Mouse (Mus musculus) intestine, embryonic 16.5 days (tissue): ENCODE results near the gene Olfr164. TPM values are rescaled to one million over a fixed set of nuclear protein-coding genes. Genes with fewer than 3 reads are reported as not detected.

Experiments used
- ATAC-seq: fragments of 200-750 bp; cut with Nextera tagmentation; 2 replicates; pipeline ENCODE4 v1.8.0; 2017; ENCODE audit warnings: moderate TSS enrichment, moderate library complexity
- H3K27ac ChIP-seq: fragments of 300-500 bp; sonication (generic); 2 replicates; pipeline ENCODE4 v1.5.1; 2014; ENCODE audit warnings: mild to moderate bottlenecking, low read length
- H3K27me3 ChIP-seq: fragments of 300-500 bp; sonication (generic); replicated peaks from 2 replicates; pipeline ENCODE4 v1.6.1; 2014; ENCODE audit warnings: low read length, control low read depth, mixed read lengths; ENCODE audit not compliant: control insufficient read depth, insufficient read depth
- H3K36me3 ChIP-seq: fragments of 300-500 bp; sonication (generic); 2 replicates; pipeline ENCODE4 v1.6.1; 2014; ENCODE audit warnings: low read length, control low read depth; ENCODE audit not compliant: control insufficient read depth, insufficient read depth
- H3K4me1 ChIP-seq: fragments of 300-500 bp; sonication (generic); 2 replicates; pipeline ENCODE4 v1.6.1; 2014; ENCODE audit warnings: low read length, control low read depth, mixed read lengths; ENCODE audit not compliant: control insufficient read depth, insufficient read depth
- H3K4me2 ChIP-seq: fragments of 300-500 bp; sonication (generic); 2 replicates; pipeline ENCODE4 v1.6.1; 2014; ENCODE audit warnings: low read depth, low read length, control low read depth
- H3K4me3 ChIP-seq: fragments of 300-500 bp; sonication (generic); 2 replicates; pipeline ENCODE4 v1.5.1; 2014; ENCODE audit warnings: mild to moderate bottlenecking, low read length
- H3K9ac ChIP-seq: fragments of 300-500 bp; sonication (generic); 2 replicates; pipeline ENCODE4 v1.6.1; 2014; ENCODE audit warnings: low read depth, low read length
- H3K9me3 ChIP-seq: fragments of 300-500 bp; sonication (generic); 2 replicates; pipeline ENCODE4 v1.6.1; 2016; ENCODE audit warnings: low read length, control low read depth; ENCODE audit not compliant: control insufficient read depth
- WGBS: fragments of 180-500 bp; shearing (Covaris S2); extraction: QIAGEN DNeasy Blood & Tissue Kit; methylation state at CpG from one replicate; pipeline ENCODE4 v1.1.7; 2014; 5-methylcytosine and 5-hydroxymethylcytosine counted together
- polyA plus RNA-seq: library from polyadenylated mRNA; unstranded; fragments of >200 nt; fragmentation: Nextera tagmentation; extraction: Ambion mirVana; gene quantifications from 2 replicates; pipeline ENCODE4 v1.2.1, GENCODE M21; 2015

Gene Olfr164
- polyA plus RNA-seq, result not detected in 2 replicates

- no peak within 1 kb of the TSS for H3K4me3 ChIP-seq
- H3K36me3 ChIP-seq, result no peaks in the 10 kb centered on the region
- no peaks in the 10 kb centered on the region for H3K4me1 ChIP-seq
- no peak for ATAC-seq
- H3K9me3 ChIP-seq, result no peaks in the 10 kb centered on the region
- no peak within 1 kb of the TSS for H3K9ac ChIP-seq
- H3K4me2 ChIP-seq, result no peak within 1 kb of the TSS
- no peaks in the 10 kb centered on the region for H3K27me3 ChIP-seq
- H3K27ac ChIP-seq, result no peak within 1 kb of the TSS
- 41% methylated on average over 1 of the region's 1 CpGs for WGBS
These were observed at the start of gene Olfr164 for GRCm38 (mm10) chr16:19313964-19314363. Gene Olfr164, minus strand, starts transcription at chr16:19314064.

GRCm38 (mm10) chr16:19349111-19349510, 35.2 kb upstream of the Olfr164 start:
- Histone ChIP-seq H3K4me3 (no peak overlapping the region), H3K36me3 (no peaks in the 10 kb centered on the region), H3K27ac (no peak overlapping the region), H3K4me1 (no peaks in the 10 kb centered on the region), H3K4me2 (no peak overlapping the region), H3K9ac (no peak overlapping the region), H3K9me3 (no peaks in the 10 kb centered on the region), H3K27me3 (no peaks in the 10 kb centered on the region)
- 93% methylated on average over 6 of the region's 6 CpGs for WGBS
- ATAC-seq, result no peak

GRCm38 (mm10) chr16:19263235-19263634, 50.6 kb downstream of the Olfr164 start:
- H3K9ac ChIP-seq, result no peak overlapping the region
- no peak overlapping the region for H3K4me3 ChIP-seq
- H3K9me3 ChIP-seq, result no peaks in the 10 kb centered on the region
- WGBS, result 35% methylated on average over 1 of the region's 1 CpGs
- no peak overlapping the region for H3K27ac ChIP-seq
- no peaks in the 10 kb centered on the region for H3K27me3 ChIP-seq
- no peaks in the 10 kb centered on the region for H3K4me1 ChIP-seq
- no peak for ATAC-seq
- no peaks in the 10 kb centered on the region for H3K36me3 ChIP-seq
- H3K4me2 ChIP-seq, result no peak overlapping the region

- H3K36me3 ChIP-seq, result no peaks in the 10 kb centered on the region
- H3K27me3 ChIP-seq, result no peaks in the 10 kb centered on the region
- 42% methylated on average over 1 of the region's 1 CpGs for WGBS
- no peak overlapping the region for H3K27ac ChIP-seq
- no peak overlapping the region for H3K9ac ChIP-seq
- no peaks in the 10 kb centered on the region for H3K4me1 ChIP-seq
- no peak for ATAC-seq
- no peak overlapping the region for H3K4me3 ChIP-seq
- no peaks in the 10 kb centered on the region for H3K9me3 ChIP-seq
- no peak overlapping the region for H3K4me2 ChIP-seq
These were observed 53.1 kb downstream of the Olfr164 start for GRCm38 (mm10) chr16:19260780-19261179.

GRCm38 (mm10) chr16:19245835-19246234, 68.0 kb downstream of the Olfr164 start:
- no peak for ATAC-seq
- Histone ChIP-seq H3K4me3 (no peak overlapping the region), H3K27ac (no peak overlapping the region), H3K4me1 (no peaks in the 10 kb centered on the region), H3K9ac (no peak overlapping the region), H3K9me3 (no peaks in the 10 kb centered on the region), H3K27me3 (no peaks in the 10 kb centered on the region), H3K4me2 (no peak overlapping the region), H3K36me3 (no peaks in the 10 kb centered on the region)
- 82% methylated on average over 1 of the region's 1 CpGs for WGBS

- H3K9ac ChIP-seq, result no peak overlapping the region
- no peak overlapping the region for H3K4me3 ChIP-seq
- H3K36me3 ChIP-seq, result no peaks in the 10 kb centered on the region
- H3K27ac ChIP-seq, result no peak overlapping the region
- ATAC-seq, result no peak
- no peaks in the 10 kb centered on the region for H3K4me1 ChIP-seq
- no peaks in the 10 kb centered on the region for H3K9me3 ChIP-seq
- H3K27me3 ChIP-seq, result no peaks in the 10 kb centered on the region
- no peak overlapping the region for H3K4me2 ChIP-seq
These were observed 72.3 kb downstream of the Olfr164 start for GRCm38 (mm10) chr16:19241539-19242025.

- no peak overlapping the region for H3K27ac ChIP-seq
- no peaks in the 10 kb centered on the region for H3K36me3 ChIP-seq
- H3K27me3 ChIP-seq, result no peaks in the 10 kb centered on the region
- no peak overlapping the region for H3K4me3 ChIP-seq
- 81% methylated on average over 6 of the region's 6 CpGs for WGBS
- no peaks in the 10 kb centered on the region for H3K9me3 ChIP-seq
- no peak for ATAC-seq
- H3K4me1 ChIP-seq, result no peaks in the 10 kb centered on the region
- H3K4me2 ChIP-seq, result no peak overlapping the region
- H3K9ac ChIP-seq, result no peak overlapping the region
These were observed 72.9 kb downstream of the Olfr164 start for GRCm38 (mm10) chr16:19240792-19241538.

- Histone ChIP-seq H3K36me3 (no peaks in the 10 kb centered on the region), H3K27ac (no peak overlapping the region), H3K4me1 (no peaks in the 10 kb centered on the region), H3K4me2 (no peak overlapping the region), H3K27me3 (no peaks in the 10 kb centered on the region), H3K9me3 (no peaks in the 10 kb centered on the region), H3K4me3 (no peak overlapping the region), H3K9ac (no peak overlapping the region)
- WGBS, result 78% methylated on average over 4 of the region's 4 CpGs
- ATAC-seq, result no peak
These were observed 77.1 kb downstream of the Olfr164 start for GRCm38 (mm10) chr16:19236719-19237118.
